10 mouse cellular contexts compared by ENCODE assay signal in the genomic region with DNA sequence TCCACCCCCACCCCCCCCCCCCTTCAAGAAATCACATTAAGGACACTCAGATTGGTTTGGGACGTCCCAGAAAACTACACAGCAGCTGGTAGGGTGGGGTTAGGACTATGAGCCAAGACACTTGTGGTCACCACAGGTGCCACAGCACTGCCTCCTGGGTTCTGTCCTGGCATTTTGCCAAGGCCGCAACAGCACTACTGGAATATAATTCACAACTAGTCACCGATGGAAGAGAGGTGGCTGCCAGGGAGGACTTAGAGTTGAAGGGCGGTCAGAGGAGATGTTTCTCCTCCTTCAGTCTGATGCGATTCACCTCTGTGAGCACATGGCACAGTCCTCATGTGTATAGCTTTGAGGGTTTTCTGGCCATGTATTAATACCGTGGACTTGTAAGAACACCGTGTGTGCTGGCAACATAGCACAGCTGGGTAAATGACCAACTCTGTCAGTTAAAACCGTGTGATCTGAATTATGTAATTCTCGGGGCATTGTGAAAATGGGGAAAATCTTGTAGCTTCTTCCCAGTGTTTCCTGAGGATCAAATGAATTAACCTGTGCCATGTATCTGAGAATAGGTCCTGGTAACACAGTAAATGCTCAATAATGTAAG. TPM values are rescaled to one million over a fixed set of nuclear protein-coding genes. Genes with fewer than 3 reads are reported as not detected.
DNase-seq lines count a peak whose midpoint lies in the region; ATAC-seq and TF ChIP-seq lines count a peak whose summit lies in the region.
"Had no signal": no experiment of that assay in that cellular context is flagged by ENCODE, and none has a peak within 500 bp of the region (broad histone marks: within the 10 kb centered on the region; RNA-seq: fewer than 3 reads in every experiment).

No protein-coding gene starts in this region.

- no peaks in the 10 kb centered on the region for H3K9me3 ChIP-seq in forebrain, embryonic 13.5 days (replicated peaks)
- H3K9me3 ChIP-seq in forebrain, embryonic 11.5 days (ENCODE audit: control insufficient read depth, low read length) = no peaks in the 10 kb centered on the region
- no peaks in the 10 kb centered on the region for H3K9me3 ChIP-seq in hindbrain, postnatal 0 days (ENCODE audit: low read length)
- no peaks in the 10 kb centered on the region for H3K9me3 ChIP-seq in lung, embryonic 16.5 days (ENCODE audit: control insufficient read depth, low read length)
- H3K9me3 ChIP-seq: megakaryocyte, embryonic 14.5 days had no signal

- H3K36me3 ChIP-seq in forebrain, embryonic 13.5 days (ENCODE audit: poor library complexity, severe bottlenecking) = no peaks in the 10 kb centered on the region
- no peaks in the 10 kb centered on the region for H3K36me3 ChIP-seq in forebrain, embryonic 11.5 days (ENCODE audit: control insufficient read depth, insufficient read depth, low read length)
- H3K36me3 ChIP-seq in hindbrain, postnatal 0 days (ENCODE audit: insufficient read depth, low read length) = no peaks in the 10 kb centered on the region
- H3K36me3 ChIP-seq in lung, embryonic 16.5 days (ENCODE audit: control insufficient read depth, insufficient read depth, low read length) = no peaks in the 10 kb centered on the region

- ATAC-seq in forebrain, embryonic 13.5 days = peak; percentile 7; the same call in 1 of the 2 replicates
- no peak for ATAC-seq in forebrain, embryonic 11.5 days (replicated peaks; ENCODE audit: low FRiP score)
- ATAC-seq in hindbrain, postnatal 0 days = peak; percentile 65
- ATAC-seq in lung, embryonic 16.5 days (ENCODE audit: low read depth) = peak; percentile 64

- no peak overlapping the region for H3K4me2 ChIP-seq in forebrain, embryonic 13.5 days
- no peak overlapping the region for H3K4me2 ChIP-seq in forebrain, embryonic 11.5 days (ENCODE audit: low read depth, low read length, severe bottlenecking)
- H3K4me2 ChIP-seq in hindbrain, postnatal 0 days (ENCODE audit: low read depth, low read length) = 0 out of 2 replicates have a peak overlapping the region, but pooled peaks have one; percentile 54
- H3K4me2 ChIP-seq in lung, embryonic 16.5 days (ENCODE audit: low read depth, low read length) = peak overlapping the region; percentile 44; the same call in 1 of the 2 replicates

- WGBS in forebrain, embryonic 13.5 days = 78% methylated on average over 9 of the region's 9 CpGs
- 86% methylated on average over 9 of the region's 9 CpGs for WGBS in forebrain, embryonic 11.5 days
- 51% methylated on average over 9 of the region's 9 CpGs for WGBS in hindbrain, postnatal 0 days
- 45% methylated on average over 9 of the region's 9 CpGs for WGBS in lung, embryonic 16.5 days

- no peak for DNase-seq in forebrain, embryonic 11.5 days (ENCODE audit: low spot score)
- peak; percentile 56 for DNase-seq in adrenal gland, postnatal 10 days
- DNase-seq in hindbrain, postnatal 0 days (ENCODE audit: low spot score) = peak; percentile 53
- DNase-seq in layer of hippocampus, adult 18-20 months (ENCODE audit: low spot score in 2 of 2) = no peak
- DNase-seq in frontal cortex, postnatal 10 days (ENCODE audit: low spot score in 2 of 2) = no peak
- DNase-seq in embryo, embryonic 10.5 days (ENCODE audit: low spot score) = no peak

- H3K27ac ChIP-seq in forebrain, embryonic 13.5 days = no peak overlapping the region
- H3K27ac ChIP-seq in forebrain, embryonic 11.5 days (ENCODE audit: low read depth, low read length) = no peak overlapping the region
- H3K27ac ChIP-seq in hindbrain, postnatal 0 days = no peak overlapping the region
- no peak overlapping the region for H3K27ac ChIP-seq in lung, embryonic 16.5 days (ENCODE audit: low read length)

- no peak overlapping the region for H3K9ac ChIP-seq in forebrain, embryonic 13.5 days
- H3K9ac ChIP-seq in forebrain, embryonic 11.5 days (ENCODE audit: low read length) = no peak overlapping the region
- H3K9ac ChIP-seq in hindbrain, postnatal 0 days (replicated peaks; ENCODE audit: low read length) = no peak overlapping the region
- H3K9ac ChIP-seq in lung, embryonic 16.5 days (ENCODE audit: low read length) = no peak overlapping the region

- H3K4me1 ChIP-seq in forebrain, embryonic 13.5 days = no peaks in the 10 kb centered on the region
- peaks cover 3% of the 10 kb centered on the region; the same call in 1 of the 2 replicates for H3K4me1 ChIP-seq in forebrain, embryonic 11.5 days (replicated peaks; ENCODE audit: control insufficient read depth, insufficient read depth, low read length)
- 0 out of 2 replicates have a peak, but pooled peaks cover 5% of the 10 kb centered on the region for H3K4me1 ChIP-seq in hindbrain, postnatal 0 days (ENCODE audit: insufficient read depth, low read length)
- peaks cover 14% of the 10 kb centered on the region for H3K4me1 ChIP-seq in lung, embryonic 16.5 days (replicated peaks; ENCODE audit: control insufficient read depth, insufficient read depth, low read length)
- H3K4me1 ChIP-seq: megakaryocyte, embryonic 14.5 days had no signal

- no peak for TF ChIP-seq CTCF in hindbrain, postnatal 0 days (IDR thresholded peaks at IDR 0.05; ENCODE audit: low read depth)

- no peaks in the 10 kb centered on the region for H3K27me3 ChIP-seq in forebrain, embryonic 13.5 days
- H3K27me3 ChIP-seq in forebrain, embryonic 11.5 days (ENCODE audit: control insufficient read depth, insufficient read depth, low read length) = no peaks in the 10 kb centered on the region
- H3K27me3 ChIP-seq in hindbrain, postnatal 0 days (ENCODE audit: insufficient read depth, low read length) = no peaks in the 10 kb centered on the region
- H3K27me3 ChIP-seq in lung, embryonic 16.5 days (ENCODE audit: control insufficient read depth, insufficient read depth, low read depth, low read length) = no peaks in the 10 kb centered on the region
- H3K27me3 ChIP-seq: CH12.LX; megakaryocyte, embryonic 14.5 days had no signal

- H3K4me3 ChIP-seq in forebrain, embryonic 13.5 days = no peak overlapping the region
- no peak overlapping the region for H3K4me3 ChIP-seq in forebrain, embryonic 11.5 days (ENCODE audit: low read depth, low read length)
- no peak overlapping the region for H3K4me3 ChIP-seq in hindbrain, postnatal 0 days (ENCODE audit: low read length)
- H3K4me3 ChIP-seq in lung, embryonic 16.5 days (ENCODE audit: low read length) = no peak overlapping the region
- H3K4me3 ChIP-seq: megakaryocyte, embryonic 14.5 days had no signal

RNA-seq across cellular contexts. Expression of gene Fmo1, which starts 6.3 kb away (rescaled TPM):
- polyA plus RNA-seq in forebrain, embryonic 13.5 days (2015; fragmentation: Nextera tagmentation; extraction: Ambion mirVana) = 9.4 and 10.6 TPM in 2 replicates
- 15.3 and 19.9 TPM in 2 replicates for polyA plus RNA-seq in forebrain, embryonic 11.5 days (2014; fragmentation: Nextera tagmentation; extraction: Ambion mirVana)
- total RNA-seq in adrenal gland, postnatal 10 days (2021) = 100 to 1,000 TPM; 192 to 215 TPM
- 45.3 and 48.8 TPM in 2 replicates for total RNA-seq in hindbrain, postnatal 0 days (2014; rRNA removed)
- polyA plus RNA-seq in hindbrain, postnatal 0 days (2015; fragmentation: Nextera tagmentation; extraction: Ambion mirVana) = 33.2 and 36.8 TPM in 2 replicates
- polyA plus RNA-seq in lung, embryonic 16.5 days (2015; fragmentation: Nextera tagmentation; extraction: Ambion mirVana) = 29.2 and 41.0 TPM in 2 replicates
- total RNA-seq in layer of hippocampus, adult 18-20 months (2021) = 1 to 10 TPM; 7.3 to 8.6 TPM
- total RNA-seq: CH12.LX had no signal

RNA-seq across cellular contexts. Expression of gene Fmo2, which starts 38.4 kb away (rescaled TPM):
- 0.09 TPM in 1 of 2 replicates, not detected in the other for polyA plus RNA-seq in forebrain, embryonic 13.5 days (2015; fragmentation: Nextera tagmentation; extraction: Ambion mirVana)
- 0.13 and 0.29 TPM in 2 replicates for polyA plus RNA-seq in forebrain, embryonic 11.5 days (2014; fragmentation: Nextera tagmentation; extraction: Ambion mirVana)
- total RNA-seq in adrenal gland, postnatal 10 days (2021) = 10 to 100 TPM; 24.5 to 45.3 TPM
- 0.14 and 1.1 TPM in 2 replicates for total RNA-seq in hindbrain, postnatal 0 days (2014; rRNA removed)
- polyA plus RNA-seq in hindbrain, postnatal 0 days (2015; fragmentation: Nextera tagmentation; extraction: Ambion mirVana) = 0.44 and 0.68 TPM in 2 replicates
- 48.3 and 70.3 TPM in 2 replicates for polyA plus RNA-seq in lung, embryonic 16.5 days (2015; fragmentation: Nextera tagmentation; extraction: Ambion mirVana)
- total RNA-seq in layer of hippocampus, adult 18-20 months (2021) = 1 to 10 TPM; 3.2 to 5.5 TPM
- total RNA-seq: CH12.LX had no signal

RNA-seq across cellular contexts. Expression of gene Fmo4, which starts 46.3 kb away (rescaled TPM):
- polyA plus RNA-seq in forebrain, embryonic 13.5 days (2015; fragmentation: Nextera tagmentation; extraction: Ambion mirVana) = 0.31 TPM in 1 of 2 replicates, not detected in the other
- 0.37 and 0.71 TPM in 2 replicates for polyA plus RNA-seq in forebrain, embryonic 11.5 days (2014; fragmentation: Nextera tagmentation; extraction: Ambion mirVana)
- total RNA-seq in adrenal gland, postnatal 10 days (2021) = 1 to 10 TPM; 2.2 to 4.0 TPM
- 0.52 and 0.90 TPM in 2 replicates for total RNA-seq in hindbrain, postnatal 0 days (2014; rRNA removed)
- 0.96 and 1.1 TPM in 2 replicates for polyA plus RNA-seq in hindbrain, postnatal 0 days (2015; fragmentation: Nextera tagmentation; extraction: Ambion mirVana)
- polyA plus RNA-seq in lung, embryonic 16.5 days (2015; fragmentation: Nextera tagmentation; extraction: Ambion mirVana) = 2.4 and 3.3 TPM in 2 replicates
- not detected for total RNA-seq in layer of hippocampus, adult 18-20 months (2021)
- total RNA-seq: CH12.LX had no signal

Comparison
In these comparisons a context has a peak if more than half of its experiments do, and no peak if none do; other contexts are left out.
1. H3K4me2 ChIP-seq: peak in hindbrain, postnatal 0 days (single experiment) and lung, embryonic 16.5 days (single experiment); none in forebrain, embryonic 13.5 days (single experiment) and forebrain, embryonic 11.5 days (single experiment).
2. DNase-seq: peak in adrenal gland, postnatal 10 days (single experiment) and hindbrain, postnatal 0 days (single experiment); none in forebrain, embryonic 11.5 days (single experiment), layer of hippocampus, adult 18-20 months (0 of 2), frontal cortex, postnatal 10 days (0 of 2) and embryo, embryonic 10.5 days (single experiment).
3. RNA of gene Fmo2, which starts 38.4 kb away (polyA plus RNA-seq): 48.3 to 70.3 TPM in lung, embryonic 16.5 days; 0.44 to 0.68 TPM in hindbrain, postnatal 0 days, 0.13 to 0.29 TPM in forebrain, embryonic 11.5 days and 0.09 TPM in forebrain, embryonic 13.5 days; every median in the first group is over 10 times any median in the second.